ENCODE assay signal across 8 mouse cellular contexts in genomic region chr4:139598950-139599518, GRCm38 (mm10). TPM values are rescaled to one million over a fixed set of nuclear protein-coding genes. Genes with fewer than 3 reads are reported as not detected.
DNase-seq lines count a peak whose midpoint lies in the region; ATAC-seq and TF ChIP-seq lines count a peak whose summit lies in the region.

No protein-coding gene starts in this region.

- H3K36me3 ChIP-seq in forebrain, embryonic 11.5 days (ENCODE audit: control insufficient read depth, insufficient read depth, low read length): no peaks in the 10 kb centered on the region
- peaks cover 1% of the 10 kb centered on the region for H3K36me3 ChIP-seq in heart, embryonic 14.5 days (ENCODE audit: control insufficient read depth, insufficient read depth, low read length)
- no peaks in the 10 kb centered on the region for H3K36me3 ChIP-seq in kidney, embryonic 16.5 days (ENCODE audit: insufficient read depth, low read length)
- no peaks in the 10 kb centered on the region for H3K36me3 ChIP-seq in neural tube, embryonic 14.5 days (ENCODE audit: control insufficient read depth, insufficient read depth, low read length)

- H3K27ac ChIP-seq in forebrain, embryonic 11.5 days (ENCODE audit: low read depth, low read length): peak overlapping the region; percentile 57; the same call in 1 of the 2 replicates
- H3K27ac ChIP-seq in heart, embryonic 14.5 days (replicated peaks in 1 of 2; ENCODE audit: control insufficient read depth in 1 of 2, insufficient read depth in 1 of 2, low read depth in 2 of 2, low read length in 2 of 2): peak overlapping the region; percentile 79 to 94
- H3K27ac ChIP-seq in kidney, embryonic 16.5 days (ENCODE audit: low read length): peak overlapping the region; percentile 98
- H3K27ac ChIP-seq in neural tube, embryonic 14.5 days (ENCODE audit: low read depth, low read length): peak overlapping the region; percentile 83

- peak; percentile 97 for DNase-seq in 416B (ENCODE audit: low read depth)
- DNase-seq in adrenal gland, adult 18-20 months (ENCODE audit: low spot score in 2 of 2): peak; percentile 83 to 85
- DNase-seq in forebrain, embryonic 11.5 days (ENCODE audit: low spot score): peak; percentile 88
- peak; percentile 70 for DNase-seq in lung, adult 2 months
- DNase-seq in thymus, postnatal 0 days (ENCODE audit: low spot score): peak; percentile 85

- 3% methylated on average over 12 of the region's 12 CpGs for WGBS in forebrain, embryonic 11.5 days
- under 1% methylated on average over 12 of the region's 12 CpGs for WGBS in heart, embryonic 14.5 days
- WGBS in kidney, embryonic 16.5 days: 0% methylated on average over 12 of the region's 12 CpGs
- under 1% methylated on average over 12 of the region's 12 CpGs for WGBS in lung, adult 2 months
- WGBS in neural tube, embryonic 14.5 days: under 1% methylated on average over 12 of the region's 12 CpGs

- TF ChIP-seq POLR2A in lung, adult 2 months (IDR thresholded peaks at IDR 0.05; ENCODE audit: borderline replicate concordance, extremely low read depth, low read depth, low read length): peak; percentile 12; the same call in 1 of the 2 replicates

- no peak for ATAC-seq in forebrain, embryonic 11.5 days (replicated peaks; ENCODE audit: low FRiP score)
- peak; percentile 73 for ATAC-seq in heart, embryonic 14.5 days (ENCODE audit: insufficient number of reproducible peaks, insufficient read depth, low FRiP score, low read depth)
- peak; percentile 86 for ATAC-seq in kidney, embryonic 16.5 days (ENCODE audit: low FRiP score, low TSS enrichment)
- ATAC-seq in neural tube, embryonic 14.5 days (ENCODE audit: low read depth): peak; percentile 26; the same call in 1 of the 2 replicates

- no peak overlapping the region for H3K4me3 ChIP-seq in forebrain, embryonic 11.5 days (ENCODE audit: low read depth, low read length)
- H3K4me3 ChIP-seq in heart, embryonic 14.5 days (ENCODE audit: control insufficient read depth in 1 of 2, insufficient read depth in 1 of 2, low read depth in 1 of 2, low read length in 2 of 2): peak overlapping the region; percentile 22 to 23
- H3K4me3 ChIP-seq in kidney, embryonic 16.5 days (ENCODE audit: low read length): peak overlapping the region; percentile 27
- H3K4me3 ChIP-seq in lung, adult 2 months (replicated peaks; ENCODE audit: extremely low read depth, low read depth, low read length): peak overlapping the region; percentile 39
- no peak overlapping the region for H3K4me3 ChIP-seq in neural tube, embryonic 14.5 days (ENCODE audit: low read depth, low read length)

- TF ChIP-seq CTCF in lung, adult 2 months (IDR thresholded peaks at IDR 0.05; ENCODE audit: insufficient read depth, low read length): peak; percentile 13; the same call in 1 of the 2 replicates

- H3K9ac ChIP-seq in forebrain, embryonic 11.5 days (ENCODE audit: low read length): peak overlapping the region; percentile 1; the same call in 1 of the 2 replicates
- peak overlapping the region; percentile 18 for H3K9ac ChIP-seq in heart, embryonic 14.5 days (ENCODE audit: low read length)
- H3K9ac ChIP-seq in kidney, embryonic 16.5 days (replicated peaks; ENCODE audit: low read length): peak overlapping the region; percentile 58
- H3K9ac ChIP-seq in neural tube, embryonic 14.5 days (replicated peaks; ENCODE audit: low read depth, low read length): peak overlapping the region; percentile 37; the same call in 1 of the 2 replicates

- peaks cover 27% of the 10 kb centered on the region for H3K4me1 ChIP-seq in forebrain, embryonic 11.5 days (replicated peaks; ENCODE audit: control insufficient read depth, insufficient read depth, low read length)
- peaks cover 68 to 72% of the 10 kb centered on the region in 2 experiments for H3K4me1 ChIP-seq in heart, embryonic 14.5 days (ENCODE audit: control insufficient read depth in 2 of 2, insufficient read depth in 2 of 2, low read length in 2 of 2)
- H3K4me1 ChIP-seq in kidney, embryonic 16.5 days (ENCODE audit: insufficient read depth, low read length): peaks cover 74% of the 10 kb centered on the region
- H3K4me1 ChIP-seq in lung, adult 2 months (ENCODE audit: control insufficient read depth, insufficient read depth, low read length): peaks cover 41% of the 10 kb centered on the region
- peaks cover 50% of the 10 kb centered on the region for H3K4me1 ChIP-seq in neural tube, embryonic 14.5 days (ENCODE audit: control insufficient read depth, insufficient read depth, low read length)

- H3K4me2 ChIP-seq in forebrain, embryonic 11.5 days (ENCODE audit: low read depth, low read length, severe bottlenecking): peak overlapping the region; percentile 22; the same call in 1 of the 2 replicates
- H3K4me2 ChIP-seq in heart, embryonic 14.5 days (ENCODE audit: low read length): peak overlapping the region; percentile 52
- H3K4me2 ChIP-seq in kidney, embryonic 16.5 days (replicated peaks; ENCODE audit: low read depth, low read length): peak overlapping the region; percentile 53
- H3K4me2 ChIP-seq in neural tube, embryonic 14.5 days (ENCODE audit: low read depth, low read length): peak overlapping the region; percentile 38

- H3K9me3 ChIP-seq in forebrain, embryonic 11.5 days (ENCODE audit: control insufficient read depth, low read length): no peaks in the 10 kb centered on the region
- H3K9me3 ChIP-seq in heart, embryonic 14.5 days (ENCODE audit: control insufficient read depth, low read length): no peaks in the 10 kb centered on the region
- H3K9me3 ChIP-seq in kidney, embryonic 16.5 days (ENCODE audit: low read length): no peaks in the 10 kb centered on the region
- H3K9me3 ChIP-seq in neural tube, embryonic 14.5 days (ENCODE audit: control insufficient read depth, low read length): no peaks in the 10 kb centered on the region

- no peaks in the 10 kb centered on the region for H3K27me3 ChIP-seq in forebrain, embryonic 11.5 days (ENCODE audit: control insufficient read depth, insufficient read depth, low read length)
- no peaks in the 10 kb centered on the region for H3K27me3 ChIP-seq in heart, embryonic 14.5 days (ENCODE audit: control insufficient read depth, insufficient read depth, low read length)
- H3K27me3 ChIP-seq in kidney, embryonic 16.5 days (ENCODE audit: insufficient read depth, low read length): no peaks in the 10 kb centered on the region
- H3K27me3 ChIP-seq in neural tube, embryonic 14.5 days (ENCODE audit: control insufficient read depth, insufficient read depth, low read length): no peaks in the 10 kb centered on the region

RNA-seq across cellular contexts. Expression of gene Gm21969, which starts 4.0 kb away (rescaled TPM):
- total RNA-seq in adrenal gland, adult 18-20 months (2021): not detected
- not detected in 2 replicates for polyA plus RNA-seq in forebrain, embryonic 11.5 days (2014; fragmentation: Nextera tagmentation; extraction: Ambion mirVana)
- not detected in 2 replicates for polyA plus RNA-seq in heart, embryonic 14.5 days (2014; fragmentation: Nextera tagmentation; extraction: Ambion mirVana)
- not detected in 2 replicates for polyA plus RNA-seq in kidney, embryonic 16.5 days (2015; fragmentation: Nextera tagmentation; extraction: Ambion mirVana)
- polyA plus RNA-seq in lung, adult 2 months (2012; rRNA removed): 0.02 TPM in 1 of 2 replicates, not detected in the other
- polyA plus RNA-seq in neural tube, embryonic 14.5 days (2014; fragmentation: Nextera tagmentation; extraction: Ambion mirVana): not detected in 2 replicates
- polyA plus RNA-seq in thymus, postnatal 0 days (2015; fragmentation: Nextera tagmentation; extraction: Ambion mirVana): not detected in 2 replicates

RNA-seq across cellular contexts. Expression of gene Aldh4a1, which starts 23.6 kb away (rescaled TPM):
- total RNA-seq in adrenal gland, adult 18-20 months (2021): 100 to 1,000 TPM in 1 of 2 experiments, 10 to 100 TPM in 1; 65.2 to 141 TPM
- 14.5 and 16.2 TPM in 2 replicates for polyA plus RNA-seq in forebrain, embryonic 11.5 days (2014; fragmentation: Nextera tagmentation; extraction: Ambion mirVana)
- polyA plus RNA-seq in heart, embryonic 14.5 days (2014; fragmentation: Nextera tagmentation; extraction: Ambion mirVana): 13.0 and 13.4 TPM in 2 replicates
- 133 and 149 TPM in 2 replicates for polyA plus RNA-seq in kidney, embryonic 16.5 days (2015; fragmentation: Nextera tagmentation; extraction: Ambion mirVana)
- 42.9 and 44.5 TPM in 2 replicates for polyA plus RNA-seq in lung, adult 2 months (2012; rRNA removed)
- polyA plus RNA-seq in neural tube, embryonic 14.5 days (2014; fragmentation: Nextera tagmentation; extraction: Ambion mirVana): 13.5 and 21.7 TPM in 2 replicates
- 28.9 and 31.7 TPM in 2 replicates for polyA plus RNA-seq in thymus, postnatal 0 days (2015; fragmentation: Nextera tagmentation; extraction: Ambion mirVana)

RNA-seq across cellular contexts. Expression of gene Tas1r2, which starts 54.3 kb away (rescaled TPM):
- not detected for total RNA-seq in adrenal gland, adult 18-20 months (2021)
- not detected in 2 replicates for polyA plus RNA-seq in forebrain, embryonic 11.5 days (2014; fragmentation: Nextera tagmentation; extraction: Ambion mirVana)
- not detected in 2 replicates for polyA plus RNA-seq in heart, embryonic 14.5 days (2014; fragmentation: Nextera tagmentation; extraction: Ambion mirVana)
- not detected in 2 replicates for polyA plus RNA-seq in kidney, embryonic 16.5 days (2015; fragmentation: Nextera tagmentation; extraction: Ambion mirVana)
- polyA plus RNA-seq in lung, adult 2 months (2012; rRNA removed): 0.05 and 0.09 TPM in 2 replicates
- not detected in 2 replicates for polyA plus RNA-seq in neural tube, embryonic 14.5 days (2014; fragmentation: Nextera tagmentation; extraction: Ambion mirVana)
- not detected in 2 replicates for polyA plus RNA-seq in thymus, postnatal 0 days (2015; fragmentation: Nextera tagmentation; extraction: Ambion mirVana)

Comparison
In these comparisons a context has a peak if more than half of its experiments do, and no peak if none do; other contexts are left out.
1. H3K4me3 ChIP-seq: peak in heart, embryonic 14.5 days (2 of 2), kidney, embryonic 16.5 days (single experiment) and lung, adult 2 months (single experiment); none in forebrain, embryonic 11.5 days (single experiment) and neural tube, embryonic 14.5 days (single experiment).
2. H3K9ac ChIP-seq: peak in every context shown above with its lines; median percentile 58 in kidney, embryonic 16.5 days; 37 in neural tube, embryonic 14.5 days; 18 in heart, embryonic 14.5 days; 1 in forebrain, embryonic 11.5 days.
3. Peak in every context shown above with its lines, with median percentiles within 50 percentile points of each other: DNase-seq, H3K27ac ChIP-seq and H3K4me2 ChIP-seq.